Mouse (Mus musculus) embryonic facial prominence, embryonic 11.5 days (tissue): ENCODE data around the gene Rgl2. TPM values are rescaled to one million over a fixed set of nuclear protein-coding genes. Genes with fewer than 3 reads are reported as not detected.

Source experiments
- ATAC-seq: fragments of 200-750 bp; cut with Nextera tagmentation; replicated peaks from 2 replicates; pipeline ENCODE4 v1.8.0; 2017; ENCODE audit warnings: low read depth; ENCODE audit not compliant: insufficient number of reproducible peaks, low FRiP score, low TSS enrichment
- DNase-seq: peaks from one replicate; pipeline ENCODE4 v3.0.0-alpha.2; 2015; ENCODE audit warnings: low spot score
- H3K27ac ChIP-seq: fragments of 300-500 bp; sonication (generic); replicated peaks from 2 replicates; pipeline ENCODE4 v1.5.1; 2014; ENCODE audit warnings: mild to moderate bottlenecking, low read depth, low read length, control low read depth
- H3K27me3 ChIP-seq: fragments of 300-500 bp; sonication (generic); 2 replicates; pipeline ENCODE4 v1.6.1; 2014; ENCODE audit warnings: mild to moderate bottlenecking, low read length, moderate library complexity, mixed read lengths; ENCODE audit not compliant: control insufficient read depth, insufficient read depth
- H3K36me3 ChIP-seq: fragments of 300-500 bp; sonication (generic); replicated peaks from 2 replicates; pipeline ENCODE4 v1.6.1; 2014; ENCODE audit warnings: low read depth, mild to moderate bottlenecking, low read length, moderate library complexity, mixed read lengths; ENCODE audit not compliant: control insufficient read depth, insufficient read depth
- H3K4me1 ChIP-seq: fragments of 300-500 bp; sonication (generic); 2 replicates; pipeline ENCODE4 v1.6.1; 2014; ENCODE audit warnings: low read length, mixed read lengths; ENCODE audit not compliant: control insufficient read depth, insufficient read depth
- H3K4me2 ChIP-seq: fragments of 300-500 bp; sonication (generic); 2 replicates; pipeline ENCODE4 v1.6.1; 2014; ENCODE audit warnings: low read depth, mild to moderate bottlenecking, control low read depth, low read length, moderate library complexity
- H3K4me3 ChIP-seq: fragments of 300-500 bp; sonication (generic); 2 replicates; pipeline ENCODE4 v1.5.1; 2014; ENCODE audit warnings: low read depth, low read length, control low read depth
- H3K9ac ChIP-seq: fragments of 300-500 bp; sonication (generic); replicated peaks from 2 replicates; pipeline ENCODE4 v1.6.1; 2014; ENCODE audit warnings: mild to moderate bottlenecking, control low read depth, low read length
- H3K9me3 ChIP-seq: fragments of 300-500 bp; sonication (generic); replicated peaks from 2 replicates; pipeline ENCODE4 v1.6.1; 2016; ENCODE audit warnings: mild to moderate bottlenecking, low read length, inconsistent platforms, mixed read lengths; ENCODE audit not compliant: control insufficient read depth
- WGBS: fragments of 180-500 bp; shearing (Covaris S2); extraction: QIAGEN DNeasy Blood & Tissue Kit; methylation state at CpG from one replicate; pipeline ENCODE4 v1.1.7; 2014; 5-methylcytosine and 5-hydroxymethylcytosine counted together
- polyA plus RNA-seq: library from polyadenylated mRNA; unstranded; fragments of >200 nt; fragmentation: Nextera tagmentation; extraction: Ambion mirVana; gene quantifications from 2 replicates; pipeline ENCODE4 v1.2.1, GENCODE M21; 2014

Gene Rgl2
- polyA plus RNA-seq, 1 experiment from 2014 or later, result 26.3 TPM

DNA sequence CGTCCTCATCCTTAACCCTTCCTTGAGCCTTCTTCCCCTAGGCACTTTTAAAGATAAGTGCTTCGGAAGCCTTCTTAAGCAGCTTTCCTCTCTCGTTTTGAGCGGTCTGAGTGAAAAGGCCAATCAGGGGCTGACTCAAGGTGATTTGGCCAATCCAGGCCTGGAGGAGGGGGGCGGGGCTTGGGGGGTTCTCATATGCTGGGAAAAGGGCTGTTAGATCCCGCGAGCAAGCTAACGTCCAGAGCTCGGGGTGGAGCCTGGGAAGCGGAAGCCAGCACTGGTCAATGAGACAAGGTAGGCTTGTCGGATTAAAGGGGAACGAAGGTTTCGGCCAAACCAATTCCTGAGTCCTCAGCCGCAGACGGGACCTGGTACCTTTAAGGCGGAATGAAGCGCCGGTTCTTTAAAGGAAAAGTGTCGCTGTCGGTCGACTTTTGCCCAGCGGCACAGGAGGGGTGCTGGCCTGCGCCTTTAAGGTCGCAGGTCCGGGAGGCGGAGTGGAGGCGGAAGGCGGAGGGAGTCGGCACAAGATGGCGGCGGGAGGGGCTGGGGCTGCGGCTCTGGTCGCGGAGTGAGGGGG lies 13.6 kb upstream of the Rgl2 start, which contains the start of the genes Tapbp and Zbtb22:
Gene Tapbp, plus strand, starts transcription at position 229 of the 580 bp plus-strand sequence.
Gene Zbtb22, plus strand, starts transcription at position 234 of the 580 bp plus-strand sequence.
- peak within 1 kb of the TSS; percentile 46 for H3K4me2 ChIP-seq
- peak within 1 kb of the TSS; percentile 59 for H3K27ac ChIP-seq
- H3K27me3 ChIP-seq, result no peaks in the 10 kb centered on the region
- H3K9me3 ChIP-seq, result no peaks in the 10 kb centered on the region
- peak within 1 kb of the TSS; percentile 61 for H3K9ac ChIP-seq
- H3K4me1 ChIP-seq, result peaks cover 2% of the 10 kb centered on the region
- ATAC-seq, result peak; percentile 87
- DNase-seq, result peak; percentile 98
- under 1% methylated on average over 31 of the region's 34 CpGs for WGBS
- H3K36me3 ChIP-seq, result peaks cover 23% of the 10 kb centered on the region
- peak within 1 kb of the TSS; percentile 54 for H3K4me3 ChIP-seq

DNA sequence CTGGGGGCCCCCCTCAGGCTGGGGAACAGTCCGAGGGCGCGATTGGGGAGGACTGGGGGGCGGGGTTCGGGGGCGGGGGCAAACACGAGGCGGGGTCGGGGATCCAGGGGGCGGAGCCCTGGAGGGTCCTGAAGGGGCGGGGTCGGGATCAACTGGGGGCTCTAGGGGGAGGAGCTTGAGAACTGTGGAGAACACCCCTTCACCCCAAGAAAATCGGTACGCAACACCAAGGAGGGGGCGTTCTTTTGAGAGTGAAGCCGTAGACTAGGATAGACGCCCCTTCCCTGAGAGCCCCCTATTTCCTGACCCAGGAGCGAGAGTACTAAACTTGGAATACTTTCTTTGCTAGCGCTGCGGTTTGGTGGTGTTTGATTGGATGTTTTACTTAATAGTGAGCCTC lies 13.0 kb upstream of the Rgl2 start:
- Histone ChIP-seq H3K36me3 (peaks cover 21% of the 10 kb centered on the region), H3K27ac (peak overlapping the region; percentile 59), H3K27me3 (no peaks in the 10 kb centered on the region), H3K4me1 (peaks cover 2% of the 10 kb centered on the region), H3K4me3 (peak overlapping the region; percentile 54), H3K9ac (peak overlapping the region; percentile 61), H3K9me3 (no peaks in the 10 kb centered on the region), H3K4me2 (peak overlapping the region; percentile 46)
- 0% methylated on average over 14 of the region's 20 CpGs for WGBS
- peak; percentile 84 for DNase-seq
- ATAC-seq, result no peak; the same call in 1 of the 2 replicates

DNA sequence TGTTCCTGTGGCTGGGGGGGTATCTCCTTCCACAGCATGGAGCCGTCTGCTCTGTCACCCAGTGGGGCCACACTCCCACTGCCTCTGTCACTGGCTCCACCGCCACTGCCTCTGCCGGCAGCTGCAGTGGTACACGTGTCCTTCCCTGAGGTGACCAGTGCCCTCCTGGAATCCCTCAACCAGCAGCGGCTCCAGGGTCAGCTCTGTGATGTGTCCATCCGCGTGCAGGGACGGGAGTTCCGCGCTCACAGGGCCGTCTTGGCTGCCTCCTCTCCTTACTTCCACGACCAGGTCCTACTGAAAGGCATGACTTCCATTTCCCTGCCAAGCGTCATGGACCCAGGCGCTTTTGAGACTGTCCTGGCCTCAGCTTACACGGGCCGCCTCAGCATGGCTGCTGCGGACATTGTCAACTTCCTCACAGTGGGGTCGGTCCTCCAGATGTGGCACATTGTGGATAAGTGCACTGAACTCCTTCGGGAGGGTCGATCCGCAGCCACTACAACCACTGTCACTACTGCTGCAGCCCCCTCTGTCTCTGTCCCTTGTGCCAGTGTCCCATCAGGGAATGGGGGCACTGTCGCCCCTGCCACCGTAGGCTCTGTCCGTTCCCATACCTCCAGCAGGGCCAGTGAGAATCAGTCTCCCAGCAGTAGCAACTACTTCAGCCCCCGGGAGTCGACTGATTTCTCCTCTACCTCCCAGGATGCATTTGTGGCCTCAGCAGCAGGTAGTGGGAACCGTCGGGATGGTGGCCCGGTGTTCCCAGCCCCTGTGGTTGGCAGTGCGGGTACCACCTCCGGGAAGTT lies 12.3 kb upstream of the Rgl2 start:
- Histone ChIP-seq H3K27me3 (no peaks in the 10 kb centered on the region), H3K4me3 (peak overlapping the region; percentile 54), H3K36me3 (peaks cover 15% of the 10 kb centered on the region), H3K4me2 (peak overlapping the region; percentile 46), H3K9ac (no peak overlapping the region; the same call in 1 of the 2 replicates), H3K27ac (no peak overlapping the region), H3K4me1 (peaks cover 2% of the 10 kb centered on the region), H3K9me3 (no peaks in the 10 kb centered on the region)
- no peak for ATAC-seq
- WGBS, result 70% methylated on average over 31 of the region's 31 CpGs
- no peak for DNase-seq

- peaks cover 10% of the 10 kb centered on the region for H3K36me3 ChIP-seq
- no peaks in the 10 kb centered on the region for H3K9me3 ChIP-seq
- ATAC-seq, result no peak
- no peak overlapping the region for H3K9ac ChIP-seq
- WGBS, result 86% methylated on average over 18 of the region's 18 CpGs
- no peak overlapping the region for H3K27ac ChIP-seq
- H3K4me1 ChIP-seq, result peaks cover 2% of the 10 kb centered on the region
- peak overlapping the region; percentile 10; the same call in 1 of the 2 replicates for H3K4me3 ChIP-seq
- no peak for DNase-seq
- no peak overlapping the region for H3K4me2 ChIP-seq
- H3K27me3 ChIP-seq, result no peaks in the 10 kb centered on the region
Measured at GRCm38 (mm10) chr17:33917656-33918292, 11.6 kb upstream of the Rgl2 start.

- no peak for ATAC-seq
- no peaks in the 10 kb centered on the region for H3K9me3 ChIP-seq
- peaks cover 2% of the 10 kb centered on the region for H3K4me1 ChIP-seq
- WGBS, result 59% methylated on average over 37 of the region's 37 CpGs
- no peaks in the 10 kb centered on the region for H3K27me3 ChIP-seq
- no peak for DNase-seq
- H3K27ac ChIP-seq, result no peak overlapping the region
- peaks cover 7% of the 10 kb centered on the region for H3K36me3 ChIP-seq
- peak overlapping the region; percentile 51; the same call in 1 of the 2 replicates for H3K4me3 ChIP-seq
- no peak overlapping the region for H3K9ac ChIP-seq
- H3K4me2 ChIP-seq, result no peak overlapping the region; the same call in 1 of the 2 replicates
Measured at GRCm38 (mm10) chr17:33918293-33919203, 10.8 kb upstream of the Rgl2 start.

DNA sequence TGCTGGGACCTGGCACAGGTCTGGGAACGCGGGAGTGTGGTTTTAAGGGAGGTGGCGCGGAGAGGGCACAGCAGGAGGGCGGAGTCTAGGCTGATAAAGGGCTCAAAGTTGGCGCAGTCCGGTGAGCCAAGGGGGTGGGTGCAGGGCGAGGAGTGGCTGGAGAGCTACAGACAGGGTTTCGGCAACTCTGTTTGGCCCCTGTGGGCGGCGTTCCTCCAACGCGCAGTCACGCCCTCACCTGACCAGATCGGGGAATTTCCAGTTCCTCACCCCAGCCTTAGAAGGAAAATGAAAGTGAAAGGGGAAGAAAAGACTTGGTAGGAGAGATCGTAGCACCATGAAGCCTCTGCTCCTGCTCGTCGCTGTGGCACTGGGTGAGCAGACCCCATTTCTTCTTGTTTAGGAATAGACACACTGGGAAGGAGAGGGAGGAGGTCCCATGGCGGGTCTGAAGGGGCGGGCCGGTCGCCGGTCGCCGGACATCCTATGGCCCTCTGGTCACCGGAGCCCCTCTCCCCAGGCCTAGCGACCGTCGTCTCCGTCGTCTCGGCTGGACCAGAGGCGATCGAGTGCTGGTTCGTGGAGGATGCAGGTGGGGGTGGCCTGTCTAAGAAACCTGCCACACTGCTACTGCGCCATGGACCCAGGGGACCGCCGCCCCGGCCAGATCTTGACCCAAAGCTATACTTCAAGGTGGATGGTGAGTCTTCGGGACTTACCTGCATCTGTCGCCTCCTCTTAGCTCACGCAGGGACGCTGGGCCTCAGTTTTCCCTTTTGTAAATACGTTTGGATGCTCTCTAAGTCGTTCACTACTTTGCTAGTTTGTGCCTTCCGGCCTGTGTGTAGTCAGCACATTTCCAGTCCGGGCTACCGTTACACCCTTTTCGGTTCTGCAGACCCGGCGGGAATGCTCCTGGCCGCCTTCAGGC lies 9.7 kb upstream of the Rgl2 start:
- Histone ChIP-seq H3K27me3 (no peaks in the 10 kb centered on the region), H3K36me3 (no peaks in the 10 kb centered on the region), H3K9ac (peak overlapping the region; percentile 69), H3K9me3 (no peaks in the 10 kb centered on the region), H3K4me1 (peaks cover 2% of the 10 kb centered on the region), H3K27ac (no peak overlapping the region; the same call in 1 of the 2 replicates), H3K4me2 (peak overlapping the region; percentile 96), H3K4me3 (peak overlapping the region; percentile 51)
- DNase-seq (peak; percentile 46), ATAC-seq (no peak)
- under 1% methylated on average over 52 of the region's 52 CpGs for WGBS
